Mouse (Mus musculus): ENCODE measurements around the gene Tcl1b1.
"Not testable (repeated sequence)": the region's sequence is repeated elsewhere in the genome, so short reads cannot be mapped to it uniquely, and the experiment has no call there.

Tcl1b1 gene

GRCm38 (mm10) chr12:105199684-105200497, 40.4 kb downstream of the Tcl1b1 start:
- not testable (repeated sequence) for DNase-seq (ENCODE audit: low read depth, low spot score)

DNA sequence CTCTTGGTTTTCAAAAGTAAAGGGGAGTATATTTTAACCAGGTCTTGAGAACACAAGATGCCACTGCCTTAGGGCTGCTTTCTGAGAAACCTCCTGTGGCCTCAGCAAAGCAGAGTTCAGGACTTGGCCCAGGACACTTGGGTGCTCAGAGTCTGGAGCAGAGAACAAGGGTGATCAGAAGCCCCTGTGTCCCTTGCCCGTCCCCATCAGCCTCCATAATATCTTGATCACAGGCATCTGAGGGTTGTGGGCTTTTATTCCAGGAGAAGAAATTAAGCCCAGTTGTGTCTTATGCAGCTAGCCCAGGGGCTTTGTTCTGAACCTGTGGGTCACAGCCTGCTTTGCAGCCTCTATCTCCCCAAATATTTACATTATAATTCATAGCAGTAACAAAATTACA, 42.2 kb downstream of the Tcl1b1 start, which contains the start of gene Tcl1b4:
TSS of gene Tcl1b4 (plus strand) at position 301 of the 400 bp plus-strand sequence.
- not testable (repeated sequence) for DNase-seq (ENCODE audit: low read depth, low spot score)

DNA sequence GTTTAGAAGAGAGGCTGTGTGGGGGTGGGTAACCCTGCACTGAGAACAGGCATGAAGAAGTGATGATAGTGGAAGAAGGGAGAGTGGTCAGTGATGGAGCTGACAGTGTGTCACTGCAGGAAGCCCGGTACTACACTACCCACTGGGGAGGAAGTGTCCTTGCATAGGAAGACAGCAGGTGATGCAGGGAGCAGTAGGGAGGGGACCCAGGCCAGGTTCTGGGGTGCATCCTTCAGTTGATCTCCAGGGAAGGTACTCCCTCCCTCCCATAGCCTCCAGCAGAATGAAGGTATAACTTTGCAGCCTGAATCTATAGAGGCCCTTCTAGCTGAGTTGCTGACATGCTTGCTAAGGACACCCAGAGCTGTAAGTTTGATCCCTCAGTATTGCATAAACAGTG, 47.6 kb downstream of the Tcl1b1 start:
- no peak for DNase-seq (ENCODE audit: low read depth, low spot score)

- DNase-seq (ENCODE audit: low read depth, low spot score): no peak
These were observed 49.0 kb downstream of the Tcl1b1 start for GRCm38 (mm10) chr12:105208441-105208840.

DNA sequence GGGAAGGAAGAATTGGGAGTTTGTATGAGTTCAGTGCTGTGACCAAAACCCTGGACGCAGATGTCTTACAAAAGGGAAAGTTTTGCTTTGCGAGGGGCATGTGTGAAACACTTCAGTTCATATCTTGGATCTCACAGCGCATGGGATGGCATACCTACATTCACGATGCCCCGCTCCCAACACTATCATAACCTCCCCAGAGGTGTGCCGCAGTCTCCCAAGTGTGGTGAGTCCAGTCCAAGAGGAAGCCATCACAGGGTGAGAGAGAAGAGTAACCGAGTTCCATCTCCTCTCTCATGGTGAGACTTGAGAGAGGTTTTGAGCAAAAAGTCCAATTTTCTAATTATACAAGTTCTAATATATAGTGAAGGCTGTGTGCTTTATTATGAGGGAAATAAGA, 49.7 kb downstream of the Tcl1b1 start:
- DNase-seq (ENCODE audit: low read depth, low spot score): no peak
